Mouse (Mus musculus) hindbrain, embryonic 12.5 days (tissue): Measurements from ENCODE around the gene Gm20661. TPM values are rescaled to one million over a fixed set of nuclear protein-coding genes. Genes with fewer than 3 reads are reported as not detected.

Experiments
- ATAC-seq: fragments of 200-750 bp; cut with Nextera tagmentation; 2 replicates; pipeline ENCODE4 v1.8.0; 2017; ENCODE audit warnings: moderate TSS enrichment; ENCODE audit not compliant: low FRiP score
- H3K27ac ChIP-seq: fragments of 300-500 bp; sonication (generic); 2 replicates; pipeline ENCODE4 v1.5.1; 2016; ENCODE audit warnings: mild to moderate bottlenecking
- H3K27me3 ChIP-seq: fragments of 300-500 bp; sonication (generic); 2 replicates; pipeline ENCODE4 v1.6.1; 2016; ENCODE audit warnings: mild to moderate bottlenecking
- H3K36me3 ChIP-seq: fragments of 300-500 bp; sonication (generic); 2 replicates; pipeline ENCODE4 v1.6.1; 2016; ENCODE audit warnings: mild to moderate bottlenecking
- H3K4me1 ChIP-seq: fragments of 300-500 bp; sonication (generic); 2 replicates; pipeline ENCODE4 v1.6.1; 2016
- H3K4me2 ChIP-seq: fragments of 300-500 bp; sonication (generic); replicated peaks from 2 replicates; pipeline ENCODE4 v1.6.1; 2016; ENCODE audit warnings: mild to moderate bottlenecking
- H3K4me3 ChIP-seq: fragments of 300-500 bp; sonication (generic); 2 replicates; pipeline ENCODE4 v1.5.1; 2016; ENCODE audit warnings: mild to moderate bottlenecking
- H3K9ac ChIP-seq: fragments of 300-500 bp; sonication (generic); 2 replicates; pipeline ENCODE4 v1.6.1; 2016; ENCODE audit warnings: mild to moderate bottlenecking, moderate library complexity
- H3K9me3 ChIP-seq: fragments of 300-500 bp; sonication (generic); replicated peaks from 2 replicates; pipeline ENCODE4 v1.6.1; 2016; ENCODE audit warnings: mild to moderate bottlenecking
- WGBS: fragments of 180-500 bp; shearing (Covaris S2); methylation state at CpG from one replicate; pipeline ENCODE4 v1.1.7; 2016; 5-methylcytosine and 5-hydroxymethylcytosine counted together
- polyA plus RNA-seq: library from polyadenylated mRNA; unstranded; fragments of >200 nt; fragmentation: Nextera tagmentation; extraction: Ambion mirVana; gene quantifications from 2 replicates; pipeline ENCODE4 v1.2.1, GENCODE M21; 2016

Gene Gm20661
- polyA plus RNA-seq, 1 experiment from 2014 or later: 3.2 TPM

GRCm38 (mm10) chr9:107986376-107986775, 3.5 kb downstream of the Gm20661 start:
- no peaks in the 10 kb centered on the region for H3K36me3 ChIP-seq
- peaks cover 33% of the 10 kb centered on the region for H3K4me1 ChIP-seq
- H3K9ac ChIP-seq: no peak overlapping the region
- peak overlapping the region; percentile 84 for H3K4me2 ChIP-seq
- H3K27ac ChIP-seq: 0 out of 2 replicates have a peak overlapping the region, but pooled peaks have one; percentile 4
- ATAC-seq: peak; percentile 72
- H3K4me3 ChIP-seq: peak overlapping the region; percentile 62; the same call in 1 of the 2 replicates
- 7% methylated on average over 18 of the region's 18 CpGs for WGBS
- no peaks in the 10 kb centered on the region for H3K9me3 ChIP-seq
- H3K27me3 ChIP-seq: peaks cover 24% of the 10 kb centered on the region

GRCm38 (mm10) chr9:107987950-107988349, 5.1 kb downstream of the Gm20661 start:
- 68% methylated on average over 3 of the region's 3 CpGs for WGBS
- ATAC-seq: no peak
- Histone ChIP-seq H3K27me3 (peaks cover 24% of the 10 kb centered on the region), H3K36me3 (no peaks in the 10 kb centered on the region), H3K27ac (no peak overlapping the region), H3K9me3 (no peaks in the 10 kb centered on the region), H3K4me1 (peaks cover 20% of the 10 kb centered on the region), H3K4me2 (no peak overlapping the region), H3K4me3 (no peak overlapping the region), H3K9ac (no peak overlapping the region)

- Histone ChIP-seq H3K4me2 (no peak within 1 kb of the TSS), H3K4me1 (peaks cover 3% of the 10 kb centered on the region; the same call in 1 of the 2 replicates), H3K27ac (no peak within 1 kb of the TSS), H3K9me3 (no peaks in the 10 kb centered on the region), H3K9ac (no peak within 1 kb of the TSS), H3K36me3 (no peaks in the 10 kb centered on the region), H3K27me3 (no peaks in the 10 kb centered on the region), H3K4me3 (no peak within 1 kb of the TSS)
- WGBS: 80% methylated on average over 2 of the region's 2 CpGs
- ATAC-seq: no peak
Measured at GRCm38 (mm10) chr9:107992197-107992596, 9.3 kb downstream of the Gm20661 start, which contains the start of gene Cdhr4. TSS of gene Cdhr4 (plus strand) at chr9:107992497.

GRCm38 (mm10) chr9:107993013-107993412, 10.2 kb downstream of the Gm20661 start:
- no peak overlapping the region for H3K4me3 ChIP-seq
- H3K27ac ChIP-seq: no peak overlapping the region
- H3K9me3 ChIP-seq: no peaks in the 10 kb centered on the region
- 77% methylated on average over 11 of the region's 11 CpGs for WGBS
- H3K4me1 ChIP-seq: peaks cover 3% of the 10 kb centered on the region; the same call in 1 of the 2 replicates
- no peak overlapping the region for H3K4me2 ChIP-seq
- no peak overlapping the region for H3K9ac ChIP-seq
- H3K27me3 ChIP-seq: no peaks in the 10 kb centered on the region
- no peak for ATAC-seq
- no peaks in the 10 kb centered on the region for H3K36me3 ChIP-seq

- no peak overlapping the region for H3K4me3 ChIP-seq
- no peak overlapping the region for H3K4me2 ChIP-seq
- H3K36me3 ChIP-seq: no peaks in the 10 kb centered on the region
- no peak for ATAC-seq
- no peaks in the 10 kb centered on the region for H3K9me3 ChIP-seq
- no peak overlapping the region for H3K9ac ChIP-seq
- WGBS: 72% methylated on average over 2 of the region's 2 CpGs
- H3K4me1 ChIP-seq: no peaks in the 10 kb centered on the region
- no peaks in the 10 kb centered on the region for H3K27me3 ChIP-seq
- no peak overlapping the region for H3K27ac ChIP-seq
Measured at GRCm38 (mm10) chr9:107994464-107994863, 11.6 kb downstream of the Gm20661 start.

- Histone ChIP-seq H3K36me3 (no peaks in the 10 kb centered on the region), H3K4me3 (no peak overlapping the region), H3K4me2 (no peak overlapping the region), H3K9ac (no peak overlapping the region), H3K9me3 (no peaks in the 10 kb centered on the region), H3K27ac (no peak overlapping the region), H3K4me1 (no peaks in the 10 kb centered on the region), H3K27me3 (no peaks in the 10 kb centered on the region)
- no peak for ATAC-seq
- WGBS: 94% methylated on average over 21 of the region's 21 CpGs
Measured at GRCm38 (mm10) chr9:107995513-107995912, 12.7 kb downstream of the Gm20661 start.

- WGBS: 95% methylated on average over 5 of the region's 5 CpGs
- no peak within 1 kb of the TSS for H3K4me3 ChIP-seq
- no peak within 1 kb of the TSS for H3K9ac ChIP-seq
- H3K27me3 ChIP-seq: no peaks in the 10 kb centered on the region
- H3K4me1 ChIP-seq: no peaks in the 10 kb centered on the region
- no peak within 1 kb of the TSS for H3K27ac ChIP-seq
- no peaks in the 10 kb centered on the region for H3K36me3 ChIP-seq
- no peaks in the 10 kb centered on the region for H3K9me3 ChIP-seq
- no peak for ATAC-seq
- H3K4me2 ChIP-seq: no peak within 1 kb of the TSS
Measured at GRCm38 (mm10) chr9:107996049-107996448, 13.2 kb downstream of the Gm20661 start, which contains the start of gene Gm20662. TSS of gene Gm20662 (plus strand) at chr9:107996349.

GRCm38 (mm10) chr9:108001922-108002770, 19.3 kb downstream of the Gm20661 start, which contains the start of gene Ip6k1:
TSS of gene Ip6k1 (plus strand) at chr9:108002501.
- Histone ChIP-seq H3K27ac (peak within 1 kb of the TSS; percentile 96), H3K4me2 (peak within 1 kb of the TSS; percentile 84), H3K27me3 (no peaks in the 10 kb centered on the region), H3K4me3 (peak within 1 kb of the TSS; percentile 98), H3K9ac (peak within 1 kb of the TSS; percentile 96), H3K9me3 (no peaks in the 10 kb centered on the region), H3K4me1 (peaks cover 26% of the 10 kb centered on the region), H3K36me3 (no peaks in the 10 kb centered on the region)
- peak; percentile 98 for ATAC-seq
- WGBS: under 1% methylated on average over 51 of the region's 51 CpGs

GRCm38 (mm10) chr9:108002778-108003530, 20.1 kb downstream of the Gm20661 start:
- Histone ChIP-seq H3K4me3 (peak overlapping the region; percentile 98), H3K9ac (peak overlapping the region; percentile 96), H3K36me3 (no peaks in the 10 kb centered on the region), H3K4me2 (peak overlapping the region; percentile 84), H3K27me3 (no peaks in the 10 kb centered on the region), H3K4me1 (peaks cover 26% of the 10 kb centered on the region), H3K27ac (peak overlapping the region; percentile 96), H3K9me3 (no peaks in the 10 kb centered on the region)
- WGBS: under 1% methylated on average over 50 of the region's 50 CpGs
- peak; percentile 72 for ATAC-seq

GRCm38 (mm10) chr9:108003531-108003890, 20.7 kb downstream of the Gm20661 start:
- peak overlapping the region; percentile 84 for H3K4me2 ChIP-seq
- peak overlapping the region; percentile 98 for H3K4me3 ChIP-seq
- H3K9me3 ChIP-seq: no peaks in the 10 kb centered on the region
- ATAC-seq: no peak
- H3K27ac ChIP-seq: peak overlapping the region; percentile 96
- H3K9ac ChIP-seq: peak overlapping the region; percentile 96
- peaks cover 26% of the 10 kb centered on the region for H3K4me1 ChIP-seq
- H3K27me3 ChIP-seq: no peaks in the 10 kb centered on the region
- H3K36me3 ChIP-seq: no peaks in the 10 kb centered on the region
- 20% methylated on average over 8 of the region's 8 CpGs for WGBS

- ATAC-seq: no peak
Measured at GRCm38 (mm10) chr9:108008041-108008440, 25.2 kb downstream of the Gm20661 start.

GRCm38 (mm10) chr9:108010385-108010784, 27.5 kb downstream of the Gm20661 start:
- Histone ChIP-seq H3K4me1 (peaks cover 2% of the 10 kb centered on the region; the same call in 1 of the 2 replicates), H3K4me3 (no peak overlapping the region), H3K27ac (no peak overlapping the region), H3K36me3 (peaks cover 7% of the 10 kb centered on the region), H3K9me3 (no peaks in the 10 kb centered on the region), H3K27me3 (no peaks in the 10 kb centered on the region), H3K4me2 (no peak overlapping the region), H3K9ac (no peak overlapping the region)
- no peak for ATAC-seq

More at GRCm38 (mm10) chr9:108008041-108008440, 25.2 kb downstream of the Gm20661 start:
- Histone ChIP-seq H3K36me3 (peaks cover 7% of the 10 kb centered on the region), H3K9me3 (no peaks in the 10 kb centered on the region), H3K4me2 (no peak overlapping the region), H3K27me3 (no peaks in the 10 kb centered on the region), H3K9ac (no peak overlapping the region), H3K4me3 (no peak overlapping the region), H3K27ac (no peak overlapping the region), H3K4me1 (peaks cover 22% of the 10 kb centered on the region)
- WGBS: 93% methylated on average over 5 of the region's 5 CpGs
